Mouse (Mus musculus): ENCODE measurements at regions not wholly inside any gene's neighbourhood (a gene's known extent, or its start where the extent isn't known, plus 50 kb on each side); places are given as distances from the start of the nearest gene placed in this dataset.

DNA sequence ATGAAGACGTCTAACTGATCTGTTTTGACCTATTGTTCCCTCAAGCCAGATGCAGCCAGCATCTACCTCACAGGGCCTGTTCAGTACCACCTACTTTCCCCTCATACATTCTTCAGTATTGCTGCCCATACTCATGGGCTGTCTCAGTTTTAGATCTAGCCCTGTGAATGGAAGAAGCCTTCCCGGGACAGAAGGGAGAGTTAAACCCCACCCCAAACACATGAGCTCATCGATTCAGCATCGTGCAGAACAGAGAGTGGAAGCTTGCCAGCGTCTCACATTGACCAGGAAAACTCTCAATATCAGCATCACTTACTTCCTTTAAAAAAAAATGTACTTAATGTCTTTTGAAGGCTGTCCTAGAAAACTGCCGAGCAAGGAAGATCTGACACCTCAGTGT is 95.0 kb upstream of the Prickle1 start:
- Histone ChIP-seq H3K27ac (no peak overlapping the region), H3K27me3 (ENCODE audit: insufficient read depth, low read length) (no peaks in the 10 kb centered on the region), H3K36me3 (ENCODE audit: insufficient read depth, low read length) (no peaks in the 10 kb centered on the region), H3K9me3 (ENCODE audit: low read length) (no peaks in the 10 kb centered on the region), H3K9ac (replicated peaks; ENCODE audit: low read length) (no peak overlapping the region), H3K4me3 (ENCODE audit: low read length) (no peak overlapping the region), H3K4me2 (ENCODE audit: low read depth, low read length) (no peak overlapping the region), H3K4me1 (ENCODE audit: insufficient read depth, low read length) (no peaks in the 10 kb centered on the region)
- ATAC-seq, result no peak
- TF ChIP-seq CTCF (IDR thresholded peaks at IDR 0.05; ENCODE audit: low read depth), result no peak
- WGBS, result 63% methylated on average over 6 of the region's 6 CpGs
- no peak for DNase-seq (ENCODE audit: low spot score)

DNA sequence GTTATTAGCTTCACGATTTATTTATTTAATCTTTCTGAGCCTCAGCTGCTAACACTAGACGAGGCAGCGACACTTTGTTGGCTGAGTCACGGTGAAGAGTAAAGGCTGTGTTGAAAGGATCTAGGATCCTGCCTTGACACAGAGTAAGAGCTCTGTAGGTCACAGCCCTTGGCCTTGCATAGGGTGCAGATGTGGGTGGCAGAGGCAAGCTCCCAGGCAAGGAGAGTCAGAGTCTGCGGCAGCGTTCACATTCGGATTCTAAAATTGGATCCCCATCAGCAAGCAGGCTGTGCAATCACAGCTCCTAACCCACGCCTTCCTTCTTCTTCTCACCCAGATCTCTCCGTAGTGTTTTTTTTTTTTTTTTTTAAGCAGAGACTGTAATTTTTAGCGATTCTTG is 94.3 kb upstream of the Prickle1 start:
- no peaks in the 10 kb centered on the region for H3K4me1 ChIP-seq (ENCODE audit: insufficient read depth, low read length)
- no peaks in the 10 kb centered on the region for H3K9me3 ChIP-seq (ENCODE audit: low read length)
- H3K9ac ChIP-seq (replicated peaks; ENCODE audit: low read length), result no peak overlapping the region
- TF ChIP-seq CTCF (IDR thresholded peaks at IDR 0.05; ENCODE audit: low read depth), result no peak
- no peak overlapping the region for H3K4me2 ChIP-seq (ENCODE audit: low read depth, low read length)
- no peaks in the 10 kb centered on the region for H3K36me3 ChIP-seq (ENCODE audit: insufficient read depth, low read length)
- WGBS, result 84% methylated on average over 10 of the region's 10 CpGs
- DNase-seq (ENCODE audit: low spot score) (no peak), ATAC-seq (no peak)
- no peaks in the 10 kb centered on the region for H3K27me3 ChIP-seq (ENCODE audit: insufficient read depth, low read length)
- no peak overlapping the region for H3K27ac ChIP-seq
- no peak overlapping the region for H3K4me3 ChIP-seq (ENCODE audit: low read length)

DNA sequence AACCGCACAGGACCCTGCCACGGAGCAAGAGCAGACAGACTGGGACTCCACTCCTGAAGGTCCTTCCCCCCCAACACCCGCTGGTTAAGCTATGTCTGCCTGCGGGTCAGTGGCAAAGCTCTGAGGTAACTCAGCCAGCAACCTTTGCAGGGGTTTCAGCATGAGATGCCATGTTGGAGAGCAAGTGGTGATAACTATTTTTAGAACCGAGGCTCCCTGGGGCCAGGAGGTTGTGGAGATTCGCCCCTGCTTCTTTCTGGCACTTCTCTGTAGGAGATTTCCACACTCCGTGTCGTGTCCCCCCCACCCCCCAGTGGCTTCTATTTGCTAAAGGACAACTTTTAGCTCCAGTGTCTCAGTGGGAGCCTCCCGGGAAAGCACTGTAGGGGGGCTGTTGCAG is 90.7 kb upstream of the Prickle1 start:
- no peak for DNase-seq (ENCODE audit: low spot score)
- WGBS, result 51% methylated on average over 9 of the region's 9 CpGs

DNA sequence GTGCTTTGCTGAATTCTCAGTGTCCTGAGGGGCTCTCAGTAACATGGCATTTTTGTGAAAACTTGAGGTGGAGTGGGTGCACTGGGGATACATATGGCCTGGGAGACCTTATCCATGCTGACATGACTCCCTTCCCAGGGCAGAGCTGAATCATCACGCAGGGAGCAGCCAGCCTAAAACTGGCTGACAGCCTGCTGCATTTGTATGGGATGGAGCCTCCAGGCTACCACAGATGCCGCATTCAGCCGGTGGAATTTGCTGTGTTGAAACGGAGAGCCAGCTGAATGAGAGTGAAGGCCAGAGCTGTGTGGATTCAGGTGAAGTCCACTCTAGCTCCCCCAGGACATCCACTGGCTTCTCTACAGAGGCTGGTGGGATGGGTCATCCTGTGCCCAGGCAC is 85.9 kb upstream of the Prickle1 start:
- no peak overlapping the region for H3K27ac ChIP-seq
- no peaks in the 10 kb centered on the region for H3K27me3 ChIP-seq (ENCODE audit: insufficient read depth, low read length)
- no peaks in the 10 kb centered on the region for H3K9me3 ChIP-seq (ENCODE audit: low read length)
- no peak for TF ChIP-seq CTCF (IDR thresholded peaks at IDR 0.05; ENCODE audit: low read depth)
- WGBS, result 58% methylated on average over 4 of the region's 4 CpGs
- DNase-seq (ENCODE audit: low spot score) (peak; percentile 28), ATAC-seq (no peak)
- H3K4me3 ChIP-seq (ENCODE audit: low read length), result no peak overlapping the region
- H3K36me3 ChIP-seq (ENCODE audit: insufficient read depth, low read length), result no peaks in the 10 kb centered on the region
- H3K4me2 ChIP-seq (ENCODE audit: low read depth, low read length), result no peak overlapping the region
- H3K4me1 ChIP-seq (ENCODE audit: insufficient read depth, low read length), result no peaks in the 10 kb centered on the region
- H3K9ac ChIP-seq (replicated peaks; ENCODE audit: low read length), result no peak overlapping the region

More for the DNA sequence above, 90.7 kb upstream of the Prickle1 start:
- H3K27ac ChIP-seq, result no peak overlapping the region
- no peaks in the 10 kb centered on the region for H3K4me1 ChIP-seq (ENCODE audit: insufficient read depth, low read length)
- no peaks in the 10 kb centered on the region for H3K27me3 ChIP-seq (ENCODE audit: insufficient read depth, low read length)
- H3K9ac ChIP-seq (replicated peaks; ENCODE audit: low read length), result no peak overlapping the region
- no peaks in the 10 kb centered on the region for H3K9me3 ChIP-seq (ENCODE audit: low read length)
- ATAC-seq, result no peak
- H3K36me3 ChIP-seq (ENCODE audit: insufficient read depth, low read length), result no peaks in the 10 kb centered on the region
- no peak for TF ChIP-seq CTCF (IDR thresholded peaks at IDR 0.05; ENCODE audit: low read depth)
- H3K4me3 ChIP-seq (ENCODE audit: low read length), result no peak overlapping the region
- no peak overlapping the region for H3K4me2 ChIP-seq (ENCODE audit: low read depth, low read length)

DNA sequence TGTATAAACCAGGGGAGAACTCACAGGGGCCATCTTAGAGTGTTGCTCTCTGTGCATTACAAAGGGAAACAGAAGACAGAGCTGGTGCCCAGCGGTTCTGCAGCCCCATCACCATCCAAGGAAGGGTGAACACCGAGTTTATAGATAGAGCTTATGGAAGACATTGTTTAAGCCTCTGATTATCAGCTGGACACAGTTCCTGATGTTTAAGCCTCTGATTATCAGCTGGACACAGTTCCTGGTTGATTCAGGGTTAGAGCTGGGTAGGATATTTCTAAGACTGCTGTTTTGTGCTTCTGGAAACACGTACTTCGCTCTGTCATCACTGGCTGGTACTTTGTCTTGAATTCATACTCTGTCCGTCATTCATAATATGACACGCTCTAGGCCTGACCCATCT is 79.9 kb upstream of the Prickle1 start:
- Histone ChIP-seq H3K9ac (replicated peaks; ENCODE audit: low read length) (no peak overlapping the region), H3K27ac (no peak overlapping the region), H3K4me1 (ENCODE audit: insufficient read depth, low read length) (no peaks in the 10 kb centered on the region), H3K4me2 (ENCODE audit: low read depth, low read length) (no peak overlapping the region), H3K36me3 (ENCODE audit: insufficient read depth, low read length) (no peaks in the 10 kb centered on the region), H3K27me3 (ENCODE audit: insufficient read depth, low read length) (no peaks in the 10 kb centered on the region), H3K4me3 (ENCODE audit: low read length) (no peak overlapping the region), H3K9me3 (ENCODE audit: low read length) (no peaks in the 10 kb centered on the region)
- DNase-seq (ENCODE audit: low spot score), result no peak
- no peak for TF ChIP-seq CTCF (IDR thresholded peaks at IDR 0.05; ENCODE audit: low read depth)
- no peak for ATAC-seq
- 91% methylated on average over 6 of the region's 6 CpGs for WGBS

DNA sequence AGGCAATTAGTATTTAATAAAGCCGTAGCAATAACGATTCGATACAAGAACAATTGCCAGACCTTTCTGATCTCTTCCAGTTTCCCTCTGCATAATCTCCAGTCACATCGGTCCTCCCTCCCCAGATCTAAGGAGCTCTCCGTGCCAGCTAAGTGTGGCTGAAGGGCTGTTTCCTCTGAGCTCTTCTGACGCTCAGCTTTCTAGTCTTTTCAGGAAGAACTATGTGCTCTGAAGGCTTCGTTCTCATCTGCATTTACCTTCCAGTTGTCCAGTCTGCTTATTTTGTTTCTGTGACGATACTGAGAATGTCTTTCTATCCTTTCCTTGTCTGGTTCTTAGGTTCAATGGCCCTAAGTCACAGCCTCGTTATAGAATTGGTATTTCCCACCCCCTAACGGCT is 78.3 kb upstream of the Prickle1 start:
- 69% methylated on average over 10 of the region's 10 CpGs for WGBS
- no peak overlapping the region for H3K27ac ChIP-seq

DNA sequence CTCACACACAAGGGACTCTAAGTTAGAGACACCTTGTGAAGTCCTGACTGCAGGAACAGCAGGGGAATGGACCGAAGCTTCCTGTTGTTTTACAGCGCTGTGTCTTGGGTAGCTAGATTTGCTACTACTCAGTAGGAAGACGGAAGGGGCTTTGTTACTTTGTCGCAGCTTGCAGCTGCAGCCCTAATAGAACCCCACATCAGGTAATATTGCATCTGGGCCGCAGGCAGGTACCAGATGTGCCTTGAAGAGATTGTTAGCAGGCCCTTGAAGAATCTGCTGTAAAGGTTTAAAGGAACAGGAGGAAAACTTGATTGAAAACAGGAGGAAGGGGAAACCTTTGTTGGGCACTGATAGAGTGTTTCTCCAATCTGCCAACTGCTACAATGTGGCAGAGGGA is 68.2 kb upstream of the Prickle1 start:
- WGBS, result 52% methylated on average over 5 of the region's 5 CpGs
- no peak for TF ChIP-seq CTCF (IDR thresholded peaks at IDR 0.05; ENCODE audit: low read depth)

More for the DNA sequence above, 78.3 kb upstream of the Prickle1 start:
- Histone ChIP-seq H3K4me3 (ENCODE audit: low read length) (no peak overlapping the region), H3K27me3 (ENCODE audit: insufficient read depth, low read length) (no peaks in the 10 kb centered on the region), H3K9ac (replicated peaks; ENCODE audit: low read length) (no peak overlapping the region), H3K4me1 (ENCODE audit: insufficient read depth, low read length) (no peaks in the 10 kb centered on the region), H3K36me3 (ENCODE audit: insufficient read depth, low read length) (no peaks in the 10 kb centered on the region), H3K4me2 (ENCODE audit: low read depth, low read length) (no peak overlapping the region), H3K9me3 (ENCODE audit: low read length) (no peaks in the 10 kb centered on the region)
- TF ChIP-seq CTCF (IDR thresholded peaks at IDR 0.05; ENCODE audit: low read depth), result no peak
- ATAC-seq (no peak), DNase-seq (ENCODE audit: low spot score) (no peak)

More for the DNA sequence above, 68.2 kb upstream of the Prickle1 start:
- no peak overlapping the region for H3K9ac ChIP-seq (replicated peaks; ENCODE audit: low read length)
- no peaks in the 10 kb centered on the region for H3K9me3 ChIP-seq (ENCODE audit: low read length)
- ATAC-seq, result no peak
- H3K36me3 ChIP-seq (ENCODE audit: insufficient read depth, low read length), result no peaks in the 10 kb centered on the region
- DNase-seq (ENCODE audit: low spot score), result no peak
- no peaks in the 10 kb centered on the region for H3K4me1 ChIP-seq (ENCODE audit: insufficient read depth, low read length)
- no peak overlapping the region for H3K27ac ChIP-seq
- no peaks in the 10 kb centered on the region for H3K27me3 ChIP-seq (ENCODE audit: insufficient read depth, low read length)
- H3K4me3 ChIP-seq (ENCODE audit: low read length), result no peak overlapping the region
- no peak overlapping the region for H3K4me2 ChIP-seq (ENCODE audit: low read depth, low read length)
